Mouse (Mus musculus) heart, adult 18-20 months (tissue): ENCODE measurements at regions not wholly inside any gene's neighbourhood (a gene's known extent, or its start where the extent isn't known, plus 50 kb on each side); places are given as distances from the start of the nearest gene placed in this dataset.

Experiments
- DNase-seq, 2 experiments: peaks; one replicate each; pipeline ENCODE4 v3.0.0; 2021 to 2022; ENCODE audit warnings: mixed read lengths in 1 of 2

- DNase-seq, result no peak
Measured at GRCm38 (mm10) chr14:36623036-36623435, 345.5 kb downstream of the Ccser2 start.

- DNase-seq, result no peak
Measured at GRCm38 (mm10) chr14:36618459-36619085, 350.0 kb downstream of the Ccser2 start.

DNA sequence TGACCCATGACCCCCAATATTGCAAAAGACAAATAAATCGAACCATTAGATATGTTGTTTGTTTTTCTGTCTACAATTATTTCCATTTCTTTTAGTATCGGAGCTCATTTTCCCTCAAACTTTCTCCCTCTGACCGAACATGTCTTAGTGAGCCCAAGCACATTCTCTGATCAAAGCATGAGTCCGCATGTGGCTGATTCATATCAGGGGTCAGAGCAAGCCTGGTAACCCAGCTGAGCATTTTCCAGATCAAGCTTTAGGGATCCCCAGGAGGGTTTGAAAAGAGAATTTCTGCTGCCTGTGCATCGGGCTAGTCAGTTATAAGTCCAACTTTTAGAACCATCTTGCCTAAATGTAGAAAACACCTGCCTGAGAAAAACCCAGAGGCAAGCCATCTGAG, 350.6 kb downstream of the Ccser2 start:
- DNase-seq, result no peak

DNA sequence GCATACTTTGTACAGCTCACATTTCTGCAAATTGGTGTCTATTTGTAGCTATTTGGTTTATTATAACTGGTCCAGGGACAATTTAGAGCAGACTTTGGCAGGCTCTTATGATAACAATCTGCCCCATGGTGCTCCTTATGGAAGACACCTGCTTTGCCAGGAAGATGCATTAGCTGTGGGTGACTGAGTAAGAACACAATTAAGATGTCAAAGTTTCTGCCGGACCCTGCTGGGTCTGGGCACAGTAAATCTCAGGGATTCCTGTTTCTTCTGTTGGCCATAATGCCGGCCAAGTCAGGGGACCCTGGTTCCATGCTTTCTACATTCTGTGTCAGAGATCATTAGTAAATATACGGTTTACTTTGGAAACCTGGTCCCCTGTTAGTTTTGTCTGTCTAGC, 353.7 kb downstream of the Ccser2 start:
- DNase-seq, result no peak

DNA sequence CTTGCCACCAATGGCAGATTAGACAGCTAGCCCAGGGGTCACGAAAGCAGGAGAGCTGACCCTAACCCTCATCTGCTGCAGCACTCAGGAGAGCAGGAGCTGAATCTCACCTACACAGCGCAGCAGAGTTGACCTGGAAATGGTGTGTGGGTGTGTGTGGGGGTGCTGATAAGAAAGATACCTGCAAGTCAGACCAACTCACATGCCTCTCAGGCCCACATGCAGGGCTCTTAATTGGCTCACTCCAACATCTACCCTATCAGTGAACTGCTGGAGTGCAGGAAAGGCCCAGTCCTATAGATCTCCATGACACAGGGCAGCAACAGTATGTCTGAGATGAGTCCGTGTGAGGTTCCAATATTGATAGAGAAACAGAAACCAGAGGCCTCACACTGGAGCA, 355.7 kb downstream of the Ccser2 start:
- no peak for DNase-seq

GRCm38 (mm10) chr14:36584065-36584635, 384.4 kb downstream of the Ccser2 start:
- no peak for DNase-seq

- no peak for DNase-seq
Measured at GRCm38 (mm10) chr14:36583338-36584064, 385.1 kb downstream of the Ccser2 start.

DNA sequence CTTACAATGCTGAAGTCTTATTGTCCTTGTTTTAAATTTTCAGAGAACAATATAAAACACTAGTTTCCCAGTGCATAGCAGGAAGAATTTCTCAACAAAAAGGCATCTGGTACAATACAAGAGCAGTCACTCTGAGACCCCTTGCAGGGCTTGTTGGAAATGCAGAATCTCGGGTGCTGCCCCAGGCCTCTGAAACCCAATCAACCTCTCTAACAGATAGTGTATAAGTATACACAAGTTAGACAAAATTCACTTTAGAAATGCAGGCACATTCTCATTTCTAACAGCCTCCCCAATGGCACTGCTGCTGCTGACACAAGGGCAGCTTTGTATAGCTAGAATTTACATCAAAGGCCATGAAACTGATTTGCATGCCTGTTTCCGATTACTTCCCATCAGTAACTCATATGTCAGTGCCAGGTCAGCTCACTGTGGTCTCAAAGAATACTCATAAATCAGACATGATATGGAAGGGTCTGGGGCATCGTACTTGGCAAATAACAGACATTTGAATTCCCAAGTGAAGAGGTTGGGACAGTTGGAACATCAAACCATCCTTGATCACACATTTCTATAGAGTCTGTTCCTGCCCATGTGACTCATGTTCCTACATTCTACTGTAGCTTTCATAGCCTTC, 405.2 kb downstream of the Ccser2 start:
- no peak for DNase-seq

DNA sequence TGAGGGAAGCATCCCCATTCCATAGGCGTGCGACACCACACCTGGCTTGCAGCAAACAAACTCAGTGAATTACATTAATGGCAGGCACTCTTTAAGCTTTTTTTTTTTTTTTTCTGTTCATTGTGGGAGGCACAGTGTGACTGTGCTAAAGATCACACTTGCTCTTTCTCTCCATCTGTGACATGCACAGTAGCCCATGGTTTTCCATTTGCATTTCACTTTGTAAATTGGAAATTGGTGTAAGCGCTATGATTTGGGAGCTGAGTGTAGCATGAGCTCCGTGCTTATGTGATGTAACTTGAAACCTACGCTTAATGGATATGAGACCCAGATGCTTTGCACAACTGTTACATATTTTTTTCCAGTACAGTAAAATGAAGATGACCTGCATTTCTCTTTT, 431.2 kb downstream of the Ccser2 start:
- no peak for DNase-seq

DNA sequence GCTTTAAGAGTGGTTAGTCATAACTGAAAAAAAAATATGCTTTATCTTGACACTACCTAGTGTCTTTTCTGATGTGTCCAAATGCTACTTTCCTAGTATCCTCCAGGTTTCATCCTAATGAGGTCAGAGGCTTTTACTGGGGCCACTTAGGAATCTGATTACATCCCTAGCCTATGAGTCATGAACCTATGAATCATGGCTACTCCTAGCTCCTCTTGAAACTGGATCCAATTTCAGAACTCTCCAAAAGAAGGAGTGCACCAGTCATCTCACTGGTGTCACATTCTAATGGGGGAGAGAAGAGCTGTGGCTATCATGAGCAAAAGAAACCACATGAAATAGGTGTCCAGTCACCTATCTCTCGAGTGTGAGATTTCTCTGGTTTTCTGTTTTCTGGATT, 432.6 kb downstream of the 4930474N05Rik start:
- no peak for DNase-seq

DNA sequence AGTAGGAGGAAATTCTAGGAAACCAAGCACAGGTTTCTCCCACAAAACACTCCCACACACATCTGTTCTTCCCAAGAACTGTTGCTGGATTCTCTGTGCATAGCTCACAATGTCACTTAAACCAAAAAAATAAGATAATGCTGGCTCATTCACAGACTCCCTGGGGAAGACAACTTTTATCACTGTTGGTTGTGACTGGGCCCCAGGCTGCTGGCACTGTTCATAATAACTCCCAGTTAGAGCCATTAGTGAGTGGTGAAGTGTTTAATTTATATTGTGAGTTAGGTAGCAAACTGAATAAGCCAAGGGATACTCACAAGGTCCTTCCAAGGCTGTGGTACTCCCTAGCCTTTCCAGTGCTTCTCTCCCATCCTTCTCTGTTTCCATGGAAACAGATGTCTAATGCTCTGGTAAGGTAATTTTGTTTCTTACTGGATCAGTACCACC, 430.9 kb downstream of the 4930474N05Rik start:
- no peak for DNase-seq

DNA sequence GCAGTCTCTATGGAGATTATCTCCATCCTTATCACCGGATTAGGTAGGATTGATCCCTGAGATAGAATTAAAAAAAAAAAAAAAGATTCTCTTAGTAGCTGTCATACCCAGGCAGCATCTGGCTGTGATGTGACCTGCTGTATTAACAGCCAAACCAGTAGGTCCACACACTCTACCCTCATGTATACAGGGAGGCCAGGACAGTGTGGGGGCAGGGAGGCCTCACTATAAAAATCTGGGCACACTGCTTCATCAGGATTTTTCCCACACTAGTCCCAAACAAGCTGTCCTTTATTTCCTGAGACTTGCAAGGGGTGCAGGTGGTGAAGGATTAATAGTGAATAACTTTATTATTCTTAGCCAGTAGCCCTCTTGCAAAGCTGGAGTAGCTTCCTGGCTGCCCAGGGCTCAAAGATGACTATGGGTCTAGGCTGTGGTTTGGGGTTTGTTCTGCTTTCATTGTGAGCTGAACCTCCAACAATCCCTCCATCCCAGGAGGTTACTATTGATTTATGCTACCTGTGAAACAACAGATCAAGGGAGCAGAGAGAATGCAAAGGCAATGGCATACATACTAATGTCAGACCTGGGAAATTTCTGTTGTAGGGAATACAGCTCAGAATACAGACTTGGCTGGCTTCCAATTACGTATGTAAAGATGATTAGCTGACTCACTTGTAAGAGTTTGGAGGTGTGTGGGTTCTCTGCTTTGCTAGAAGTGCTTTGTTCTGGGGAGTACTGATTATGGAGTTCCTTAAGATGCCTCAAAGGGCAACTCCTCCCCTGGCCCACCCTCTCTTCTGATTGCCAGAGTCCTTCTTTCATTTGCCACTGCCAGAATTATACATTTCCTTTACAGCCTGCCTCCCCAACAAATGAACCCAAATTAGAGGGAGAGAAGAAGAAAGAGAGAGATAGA, 407.6 kb downstream of the 4930474N05Rik start:
- no peak for DNase-seq

DNA sequence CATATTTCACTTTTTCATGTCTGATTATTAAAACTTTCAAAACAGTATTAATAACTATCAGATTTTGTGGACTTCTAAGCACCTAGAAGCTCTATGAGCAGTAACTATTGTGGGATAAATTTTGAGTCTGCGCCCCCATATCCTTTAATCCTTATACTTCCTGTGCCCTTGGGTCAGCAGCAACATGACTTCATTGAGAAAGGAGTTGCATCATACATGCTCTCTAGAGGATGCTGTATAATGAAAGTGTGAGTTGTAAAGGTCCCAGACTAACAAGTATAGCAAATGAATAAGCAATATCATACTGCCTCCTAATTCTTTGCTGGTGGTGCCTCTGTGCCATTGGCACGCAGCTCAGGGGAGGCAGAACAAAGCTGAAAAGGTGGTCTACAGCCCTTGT, 404.6 kb downstream of the 4930474N05Rik start:
- no peak for DNase-seq

DNA sequence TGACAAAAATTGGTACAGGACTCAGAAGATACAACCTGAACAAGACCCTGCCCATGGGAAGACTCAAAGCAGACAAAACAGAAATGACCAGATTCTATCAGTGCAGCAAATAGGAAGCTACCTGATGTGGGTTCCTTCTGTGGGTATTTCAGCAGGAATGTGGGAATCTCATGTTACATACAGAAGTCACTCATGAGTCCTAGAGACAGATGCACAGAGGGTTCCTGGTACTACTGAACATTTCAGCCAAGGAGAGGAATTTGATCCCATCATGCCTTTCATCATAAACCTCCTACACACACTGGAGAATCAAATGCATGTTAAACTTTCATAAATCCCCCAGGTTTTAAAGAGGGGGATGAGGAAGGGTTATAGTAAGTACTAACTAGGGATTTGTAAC, 390.8 kb downstream of the 4930474N05Rik start:
- no peak for DNase-seq

- DNase-seq, result no peak
Measured at GRCm38 (mm10) chr14:36471617-36472016, 376.9 kb downstream of the 4930474N05Rik start.

- no peak for DNase-seq
Measured at GRCm38 (mm10) chr14:36470362-36470761, 375.6 kb downstream of the 4930474N05Rik start.

GRCm38 (mm10) chr14:36453049-36453448, 358.3 kb downstream of the 4930474N05Rik start:
- no peak for DNase-seq

GRCm38 (mm10) chr14:36450126-36450525, 355.4 kb downstream of the 4930474N05Rik start:
- no peak for DNase-seq

DNA sequence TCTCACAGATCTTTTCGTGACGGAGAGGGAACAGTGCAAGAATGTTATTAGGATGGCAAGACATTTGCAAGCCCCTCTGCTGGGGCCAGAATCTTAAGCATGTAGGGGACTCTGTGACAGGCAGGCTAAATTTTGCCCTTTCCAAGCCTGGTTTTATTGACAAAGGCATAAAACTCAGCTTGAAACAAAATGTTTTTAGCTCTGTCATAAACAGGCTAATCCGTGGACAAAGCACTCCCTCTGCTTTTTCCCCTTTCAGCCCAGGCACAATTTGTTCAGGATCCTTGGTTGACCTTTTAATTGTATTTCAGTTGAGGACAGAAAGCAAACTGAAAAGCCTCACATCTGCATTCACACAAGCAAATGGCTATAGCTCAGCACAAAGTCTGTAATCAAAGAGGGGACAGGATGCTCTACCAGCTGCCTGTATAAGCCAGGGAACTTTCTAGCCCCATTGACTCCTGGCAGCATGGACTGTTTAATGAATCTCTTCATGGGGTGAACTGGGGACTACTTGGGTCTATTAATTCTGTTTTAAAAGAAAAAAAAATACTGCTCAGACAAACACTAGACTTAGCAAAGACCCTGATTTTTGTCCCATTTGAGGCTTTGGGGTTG, 320.0 kb downstream of the 4930474N05Rik start:
- DNase-seq, result no peak

DNA sequence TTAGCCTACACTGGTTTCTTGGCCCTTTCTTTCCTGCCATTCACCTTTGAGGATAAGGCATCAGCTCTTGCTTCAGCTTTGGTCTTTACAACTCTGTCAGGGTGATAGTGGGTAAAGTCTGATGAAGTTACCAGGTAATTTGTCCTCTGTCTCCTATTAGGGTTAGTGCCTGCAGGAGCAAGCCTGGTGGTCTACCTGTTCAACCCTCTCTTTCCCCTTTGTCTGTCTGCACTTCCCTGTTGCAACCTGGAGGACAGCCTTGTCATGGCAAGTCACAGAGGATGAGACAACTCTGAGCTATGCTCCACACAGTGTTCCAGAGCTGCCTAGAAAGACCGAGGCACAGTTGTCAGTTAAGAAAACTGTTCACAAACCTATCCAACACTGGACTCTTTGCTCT, 319.5 kb downstream of the 4930474N05Rik start:
- no peak for DNase-seq
